Mouse (Mus musculus) midbrain, embryonic 14.5 days (tissue): ENCODE results near the gene Sprr2a2. TPM values are rescaled to one million over a fixed set of nuclear protein-coding genes. Genes with fewer than 3 reads are reported as not detected.
"Not testable (repeated sequence)": the region's sequence is repeated elsewhere in the genome, so short reads cannot be mapped to it uniquely, and the experiment has no call there.

Experiments
- ATAC-seq: fragments of 200-750 bp; cut with Nextera tagmentation; 2 replicates; pipeline ENCODE4 v1.8.0; 2017; ENCODE audit warnings: moderate number of reproducible peaks, moderate library complexity; ENCODE audit not compliant: low FRiP score, low TSS enrichment
- DNase-seq: peaks from one replicate; pipeline ENCODE4 v3.0.0-alpha.2; 2015
- H3K27ac ChIP-seq: fragments of 300-500 bp; sonication (generic); replicated peaks from 2 replicates; pipeline ENCODE4 v1.5.1; 2014; ENCODE audit warnings: mild to moderate bottlenecking, low read depth, low read length, moderate library complexity
- H3K27me3 ChIP-seq: fragments of 300-500 bp; sonication (generic); 2 replicates; pipeline ENCODE4 v1.6.1; 2014; ENCODE audit warnings: low read length, control low read depth, mixed read lengths; ENCODE audit not compliant: control insufficient read depth, insufficient read depth
- H3K36me3 ChIP-seq: fragments of 300-500 bp; sonication (generic); 2 replicates; pipeline ENCODE4 v1.6.1; 2014; ENCODE audit warnings: low read length, control low read depth; ENCODE audit not compliant: control insufficient read depth, insufficient read depth
- H3K4me1 ChIP-seq: fragments of 300-500 bp; sonication (generic); 2 replicates; pipeline ENCODE4 v1.6.1; 2014; ENCODE audit warnings: mild to moderate bottlenecking, antibody characterized with exemption, low read length, control low read depth; ENCODE audit not compliant: control insufficient read depth, insufficient read depth
- H3K4me2 ChIP-seq: fragments of 300-500 bp; sonication (generic); 2 replicates; pipeline ENCODE4 v1.6.1; 2014; ENCODE audit warnings: mild to moderate bottlenecking, low read length, moderate library complexity
- H3K4me3 ChIP-seq: fragments of 300-500 bp; sonication (generic); replicated peaks from 2 replicates; pipeline ENCODE4 v1.5.1; 2014; ENCODE audit warnings: low read depth, low read length
- H3K9ac ChIP-seq: fragments of 300-500 bp; sonication (generic); replicated peaks from 2 replicates; pipeline ENCODE4 v1.6.1; 2014; ENCODE audit warnings: mild to moderate bottlenecking, low read length, moderate library complexity
- H3K9me3 ChIP-seq: fragments of 300-500 bp; sonication (generic); 2 replicates; pipeline ENCODE4 v1.6.1; 2016; ENCODE audit warnings: low read length, control low read depth, mixed read lengths; ENCODE audit not compliant: control insufficient read depth
- WGBS: fragments of 180-500 bp; shearing (Covaris S2); extraction: QIAGEN DNeasy Blood & Tissue Kit; methylation state at CpG from one replicate; pipeline ENCODE4 v1.1.7; 2014; 5-methylcytosine and 5-hydroxymethylcytosine counted together
- polyA plus RNA-seq: library from polyadenylated mRNA; unstranded; fragments of >200 nt; fragmentation: Nextera tagmentation; extraction: Ambion mirVana; gene quantifications from 2 replicates; pipeline ENCODE4 v1.2.1, GENCODE M21; 2014

Sprr2a2 gene
- not detected in 2 replicates for polyA plus RNA-seq

- not testable (repeated sequence) for H3K27me3 ChIP-seq, H3K36me3 ChIP-seq, DNase-seq, H3K4me2 ChIP-seq, H3K4me1 ChIP-seq, H3K27ac ChIP-seq, ATAC-seq, H3K4me3 ChIP-seq, H3K9ac ChIP-seq, H3K9me3 ChIP-seq
- WGBS, result no CpG with 5 or more reads among the region's 2 CpGs
Measured at GRCm38 (mm10) chr3:92215569-92215968, at the start of gene Sprr2a2, which contains the start of gene Sprr2a1. Gene Sprr2a2 (plus strand): TSS chr3:92215920. Gene Sprr2a1 (plus strand): TSS chr3:92215799.

- WGBS, result 91% methylated on average over 3 of the region's 3 CpGs
Measured at GRCm38 (mm10) chr3:92169847-92170246, 45.9 kb upstream of the Sprr2a2 start.

GRCm38 (mm10) chr3:92176880-92177279 lies 38.8 kb upstream of the Sprr2a2 start:
- 81% methylated on average over 1 of the region's 1 CpGs for WGBS
- Histone ChIP-seq H3K27ac (no peak overlapping the region), H3K27me3 (no peaks in the 10 kb centered on the region), H3K36me3 (no peaks in the 10 kb centered on the region), H3K9ac (no peak overlapping the region), H3K4me2 (no peak overlapping the region), H3K9me3 (no peaks in the 10 kb centered on the region), H3K4me3 (no peak overlapping the region), H3K4me1 (no peaks in the 10 kb centered on the region)
- ATAC-seq, result no peak
- no peak for DNase-seq

More at GRCm38 (mm10) chr3:92169847-92170246, 45.9 kb upstream of the Sprr2a2 start:
- no peak overlapping the region for H3K4me3 ChIP-seq
- H3K4me2 ChIP-seq, result no peak overlapping the region
- H3K36me3 ChIP-seq, result no peaks in the 10 kb centered on the region
- H3K27ac ChIP-seq, result no peak overlapping the region
- H3K27me3 ChIP-seq, result no peaks in the 10 kb centered on the region
- DNase-seq (no peak), ATAC-seq (no peak)
- no peak overlapping the region for H3K9ac ChIP-seq
- H3K4me1 ChIP-seq, result no peaks in the 10 kb centered on the region
- H3K9me3 ChIP-seq, result no peaks in the 10 kb centered on the region

GRCm38 (mm10) chr3:92195512-92196200 lies 20.1 kb upstream of the Sprr2a2 start:
- 86% methylated on average over 6 of the region's 6 CpGs for WGBS
- Histone ChIP-seq H3K36me3 (no peaks in the 10 kb centered on the region), H3K9ac (no peak overlapping the region), H3K4me1 (no peaks in the 10 kb centered on the region), H3K27ac (no peak overlapping the region), H3K4me2 (no peak overlapping the region), H3K9me3 (no peaks in the 10 kb centered on the region), H3K27me3 (no peaks in the 10 kb centered on the region), H3K4me3 (no peak overlapping the region)
- ATAC-seq (peak; percentile 43; the same call in 1 of the 2 replicates), DNase-seq (no peak)

GRCm38 (mm10) chr3:92211133-92211925 lies 4.4 kb upstream of the Sprr2a2 start:
- H3K9ac ChIP-seq, H3K27me3 ChIP-seq, H3K4me1 ChIP-seq, H3K36me3 ChIP-seq, H3K27ac ChIP-seq, H3K4me2 ChIP-seq, DNase-seq, H3K4me3 ChIP-seq, H3K9me3 ChIP-seq, ATAC-seq: not testable (repeated sequence)
- no CpG with 5 or more reads among the region's 16 CpGs for WGBS

- H3K4me2 ChIP-seq, H3K9me3 ChIP-seq, H3K27me3 ChIP-seq, DNase-seq, H3K36me3 ChIP-seq, H3K4me3 ChIP-seq, H3K9ac ChIP-seq, H3K27ac ChIP-seq, ATAC-seq, H3K4me1 ChIP-seq: not testable (repeated sequence)
- WGBS, result no CpG with 5 or more reads among the region's 1 CpGs
Measured at GRCm38 (mm10) chr3:92212059-92212458, 3.7 kb upstream of the Sprr2a2 start.

- not testable (repeated sequence) for H3K4me1 ChIP-seq, H3K4me2 ChIP-seq, H3K36me3 ChIP-seq, ATAC-seq, DNase-seq, H3K9ac ChIP-seq, H3K27ac ChIP-seq, H3K4me3 ChIP-seq, H3K27me3 ChIP-seq, H3K9me3 ChIP-seq
Measured at GRCm38 (mm10) chr3:92213651-92214050, 2.1 kb upstream of the Sprr2a2 start.

GRCm38 (mm10) chr3:92219031-92219430 lies 3.3 kb downstream of the Sprr2a2 start:
- WGBS, result no CpG with 5 or more reads among the region's 8 CpGs
- not testable (repeated sequence) for H3K4me2 ChIP-seq, H3K9ac ChIP-seq, H3K36me3 ChIP-seq, H3K4me1 ChIP-seq, H3K4me3 ChIP-seq, DNase-seq, H3K9me3 ChIP-seq, H3K27ac ChIP-seq, H3K27me3 ChIP-seq
- ATAC-seq, result peak; percentile 55

GRCm38 (mm10) chr3:92223708-92224107 lies 8.0 kb downstream of the Sprr2a2 start:
- not testable (repeated sequence) for H3K27me3 ChIP-seq, H3K4me2 ChIP-seq, DNase-seq, H3K9me3 ChIP-seq, H3K4me1 ChIP-seq, H3K36me3 ChIP-seq, H3K4me3 ChIP-seq, H3K9ac ChIP-seq, H3K27ac ChIP-seq
- ATAC-seq, result peak; percentile 61
